Mouse (Mus musculus) megakaryocyte, embryonic 14.5 days (primary cell): ENCODE measurements around the gene Scgb1b30.

Experiments
- FLI1 ChIP-seq: IDR thresholded peaks from 2 replicates; pipeline ENCODE4 v1.6.1; 2012; ENCODE audit warnings: low read length, inconsistent platforms, mixed read lengths
- GATA1 ChIP-seq: IDR thresholded peaks from 3 replicates; pipeline ENCODE4 v1.6.1; 2012; ENCODE audit warnings: mixed read lengths, low read length, inconsistent platforms, borderline replicate concordance

- no peak for TF ChIP-seq GATA1
- TF ChIP-seq FLI1, result no peak
Measured at GRCm38 (mm10) chr7:34141123-34141522, 45.9 kb downstream of the Scgb1b30 start.
